Mouse (Mus musculus): ENCODE results near the gene Tnrc6c. TPM values are rescaled to one million over a fixed set of nuclear protein-coding genes. Genes with fewer than 3 reads are reported as not detected.

The Tnrc6c gene
- polyA plus RNA-seq, 1 experiment from 2014 or later: 35.4 TPM

- Histone ChIP-seq H3K27me3 (replicated peaks) (no peaks in the 10 kb centered on the region), H3K9me3 (no peaks in the 10 kb centered on the region), H3K9ac (no peak overlapping the region), H3K36me3 (replicated peaks) (no peaks in the 10 kb centered on the region), H3K4me1 (peaks cover 33% of the 10 kb centered on the region), H3K4me3 (no peak overlapping the region), H3K27ac (0 out of 2 replicates have a peak overlapping the region, but pooled peaks have one; percentile 1), H3K4me2 (no peak overlapping the region)
- 27% methylated on average over 5 of the region's 5 CpGs for WGBS
- ATAC-seq (replicated peaks): no peak
Measured at GRCm38 (mm10) chr11:117684640-117685039, 30.6 kb downstream of the Tnrc6c start.

- peaks cover 33% of the 10 kb centered on the region for H3K4me1 ChIP-seq
- H3K27me3 ChIP-seq (replicated peaks): no peaks in the 10 kb centered on the region
- 75% methylated on average over 3 of the region's 3 CpGs for WGBS
- H3K4me3 ChIP-seq: no peak overlapping the region
- H3K27ac ChIP-seq: no peak overlapping the region
- H3K9me3 ChIP-seq: no peaks in the 10 kb centered on the region
- no peak overlapping the region for H3K4me2 ChIP-seq
- H3K9ac ChIP-seq: no peak overlapping the region
- ATAC-seq (replicated peaks): no peak
- no peaks in the 10 kb centered on the region for H3K36me3 ChIP-seq (replicated peaks)
Measured at GRCm38 (mm10) chr11:117685461-117685860, 31.4 kb downstream of the Tnrc6c start.

- H3K4me1 ChIP-seq: peaks cover 33% of the 10 kb centered on the region
- WGBS: 54% methylated on average over 8 of the region's 8 CpGs
- H3K9me3 ChIP-seq: no peaks in the 10 kb centered on the region
- no peak overlapping the region for H3K4me3 ChIP-seq
- no peak overlapping the region for H3K9ac ChIP-seq
- H3K4me2 ChIP-seq: no peak overlapping the region
- H3K36me3 ChIP-seq (replicated peaks): no peaks in the 10 kb centered on the region
- no peak for ATAC-seq (replicated peaks)
- no peaks in the 10 kb centered on the region for H3K27me3 ChIP-seq (replicated peaks)
- H3K27ac ChIP-seq: no peak overlapping the region
Measured at GRCm38 (mm10) chr11:117686021-117686420, 31.9 kb downstream of the Tnrc6c start.

GRCm38 (mm10) chr11:117688603-117689002, 34.5 kb downstream of the Tnrc6c start:
- Histone ChIP-seq H3K9me3 (no peaks in the 10 kb centered on the region), H3K36me3 (replicated peaks) (no peaks in the 10 kb centered on the region), H3K27me3 (replicated peaks) (no peaks in the 10 kb centered on the region), H3K9ac (no peak overlapping the region), H3K4me1 (peaks cover 44% of the 10 kb centered on the region), H3K4me3 (no peak overlapping the region), H3K4me2 (no peak overlapping the region), H3K27ac (no peak overlapping the region)
- 83% methylated on average over 2 of the region's 2 CpGs for WGBS
- ATAC-seq (replicated peaks): no peak

- H3K27ac ChIP-seq: no peak overlapping the region; the same call in 1 of the 2 replicates
- no peak overlapping the region for H3K4me2 ChIP-seq
- no peaks in the 10 kb centered on the region for H3K9me3 ChIP-seq
- no peaks in the 10 kb centered on the region for H3K36me3 ChIP-seq (replicated peaks)
- H3K27me3 ChIP-seq (replicated peaks): no peaks in the 10 kb centered on the region
- no peak overlapping the region for H3K4me3 ChIP-seq
- no peak overlapping the region for H3K9ac ChIP-seq
- ATAC-seq (replicated peaks): no peak
- peaks cover 44% of the 10 kb centered on the region for H3K4me1 ChIP-seq
Measured at GRCm38 (mm10) chr11:117691311-117691710, 37.2 kb downstream of the Tnrc6c start.

- H3K4me2 ChIP-seq: no peak overlapping the region
- H3K27me3 ChIP-seq (replicated peaks): no peaks in the 10 kb centered on the region
- no peak overlapping the region for H3K27ac ChIP-seq
- H3K4me3 ChIP-seq: no peak overlapping the region
- no peaks in the 10 kb centered on the region for H3K9me3 ChIP-seq
- ATAC-seq (replicated peaks): no peak
- WGBS: 77% methylated on average over 5 of the region's 5 CpGs
- no peak overlapping the region for H3K9ac ChIP-seq
- no peaks in the 10 kb centered on the region for H3K36me3 ChIP-seq (replicated peaks)
- H3K4me1 ChIP-seq: peaks cover 55% of the 10 kb centered on the region
Measured at GRCm38 (mm10) chr11:117694050-117694449, 40.0 kb downstream of the Tnrc6c start.

- Histone ChIP-seq H3K9ac (no peak overlapping the region), H3K4me1 (peaks cover 61% of the 10 kb centered on the region), H3K4me2 (no peak overlapping the region), H3K27me3 (replicated peaks) (no peaks in the 10 kb centered on the region), H3K9me3 (no peaks in the 10 kb centered on the region), H3K4me3 (no peak overlapping the region), H3K27ac (no peak overlapping the region), H3K36me3 (replicated peaks) (no peaks in the 10 kb centered on the region)
- WGBS: 67% methylated on average over 6 of the region's 6 CpGs
- ATAC-seq (replicated peaks): no peak
Measured at GRCm38 (mm10) chr11:117696585-117696984, 42.5 kb downstream of the Tnrc6c start.

- Histone ChIP-seq H3K36me3 (replicated peaks) (no peaks in the 10 kb centered on the region), H3K4me1 (peaks cover 37% of the 10 kb centered on the region), H3K4me2 (no peak overlapping the region), H3K27ac (no peak overlapping the region), H3K27me3 (replicated peaks) (no peaks in the 10 kb centered on the region), H3K9ac (no peak overlapping the region), H3K4me3 (no peak overlapping the region), H3K9me3 (no peaks in the 10 kb centered on the region)
- 79% methylated on average over 4 of the region's 4 CpGs for WGBS
- ATAC-seq (replicated peaks): no peak
Measured at GRCm38 (mm10) chr11:117700871-117701270, 46.8 kb downstream of the Tnrc6c start.

- no peak for ATAC-seq (replicated peaks)
- no peak overlapping the region for H3K4me3 ChIP-seq
- 89% methylated on average over 2 of the region's 2 CpGs for WGBS
Measured at GRCm38 (mm10) chr11:117706267-117706666, 52.2 kb downstream of the Tnrc6c start.

GRCm38 (mm10) chr11:117707238-117707637, 53.1 kb downstream of the Tnrc6c start:
- Histone ChIP-seq H3K27me3 (replicated peaks) (no peaks in the 10 kb centered on the region), H3K4me1 (no peaks in the 10 kb centered on the region; the same call in 1 of the 2 replicates), H3K36me3 (replicated peaks) (no peaks in the 10 kb centered on the region), H3K4me3 (no peak overlapping the region), H3K4me2 (no peak overlapping the region), H3K9me3 (no peaks in the 10 kb centered on the region), H3K9ac (no peak overlapping the region), H3K27ac (no peak overlapping the region)
- no peak for ATAC-seq (replicated peaks)
- 88% methylated on average over 2 of the region's 2 CpGs for WGBS

More at GRCm38 (mm10) chr11:117706267-117706666, 52.2 kb downstream of the Tnrc6c start:
- no peak overlapping the region for H3K9ac ChIP-seq
- H3K36me3 ChIP-seq (replicated peaks): no peaks in the 10 kb centered on the region
- H3K9me3 ChIP-seq: no peaks in the 10 kb centered on the region
- H3K27ac ChIP-seq: no peak overlapping the region
- no peaks in the 10 kb centered on the region for H3K27me3 ChIP-seq (replicated peaks)
- no peaks in the 10 kb centered on the region; the same call in 1 of the 2 replicates for H3K4me1 ChIP-seq
- H3K4me2 ChIP-seq: no peak overlapping the region

- no peak for ATAC-seq (replicated peaks)
- H3K27ac ChIP-seq: 0 out of 2 replicates have a peak overlapping the region, but pooled peaks have one; percentile 0
- peaks cover 6% of the 10 kb centered on the region; the same call in 1 of the 2 replicates for H3K36me3 ChIP-seq (replicated peaks)
- no peak overlapping the region for H3K9ac ChIP-seq
- H3K9me3 ChIP-seq: no peaks in the 10 kb centered on the region
- whole genome bisulfite sequencing: 53% methylated on average over 4 of the region's 4 CpGs
- H3K4me3 ChIP-seq: no peak overlapping the region
- no peaks in the 10 kb centered on the region for H3K27me3 ChIP-seq (replicated peaks)
- H3K4me1 ChIP-seq: no peaks in the 10 kb centered on the region; the same call in 1 of the 2 replicates
- no peak overlapping the region for H3K4me2 ChIP-seq
Measured at GRCm38 (mm10) chr11:117709308-117709707, 55.2 kb downstream of the Tnrc6c start.

- H3K9me3 ChIP-seq: no peaks in the 10 kb centered on the region
- H3K27ac ChIP-seq: no peak overlapping the region
- ATAC-seq (replicated peaks): no peak
- H3K27me3 ChIP-seq (replicated peaks): no peaks in the 10 kb centered on the region
- WGBS: 79% methylated on average over 2 of the region's 2 CpGs
- peaks cover 15% of the 10 kb centered on the region; the same call in 1 of the 2 replicates for H3K36me3 ChIP-seq (replicated peaks)
- H3K4me1 ChIP-seq: no peaks in the 10 kb centered on the region; the same call in 1 of the 2 replicates
- no peak overlapping the region for H3K4me2 ChIP-seq
- no peak overlapping the region for H3K4me3 ChIP-seq
- H3K9ac ChIP-seq: no peak overlapping the region
Measured at GRCm38 (mm10) chr11:117710815-117711294, 56.8 kb downstream of the Tnrc6c start.

GRCm38 (mm10) chr11:117712065-117712464, 58.0 kb downstream of the Tnrc6c start:
- Histone ChIP-seq H3K27me3 (replicated peaks) (no peaks in the 10 kb centered on the region), H3K9me3 (no peaks in the 10 kb centered on the region), H3K36me3 (replicated peaks) (peaks cover 16% of the 10 kb centered on the region; the same call in 1 of the 2 replicates), H3K4me3 (no peak overlapping the region), H3K9ac (no peak overlapping the region), H3K4me2 (no peak overlapping the region), H3K27ac (no peak overlapping the region), H3K4me1 (no peaks in the 10 kb centered on the region; the same call in 1 of the 2 replicates)
- 96% methylated on average over 1 of the region's 1 CpGs for WGBS
- ATAC-seq (replicated peaks): no peak

Data from midbrain, embryonic 15.5 days (tissue).